In genomic region chr13:93010524-93010923, GRCm38 (mm10) we compare ENCODE assay signal across 21 mouse cellular contexts.
DNase-seq lines count a peak whose midpoint lies in the region; ATAC-seq and TF ChIP-seq lines count a peak whose summit lies in the region.
"Had no signal": no experiment of that assay in that cellular context is flagged by ENCODE, and none has a peak within 500 bp of the region (broad histone marks: within the 10 kb centered on the region; RNA-seq: fewer than 3 reads in every experiment).

No protein-coding gene starts in this region.

- H3K4me2 ChIP-seq in forebrain, embryonic 16.5 days (ENCODE audit: low read length) = no peak overlapping the region
- no peak overlapping the region for H3K4me2 ChIP-seq in forebrain, embryonic 12.5 days
- H3K4me2 ChIP-seq: midbrain, embryonic 13.5 days; neural tube, embryonic 13.5 days had no signal

- H3K4me3 ChIP-seq in forebrain, embryonic 16.5 days (replicated peaks; ENCODE audit: low read length) = no peak overlapping the region
- H3K4me3 ChIP-seq in forebrain, embryonic 12.5 days (replicated peaks) = no peak overlapping the region
- no peak overlapping the region for H3K4me3 ChIP-seq in layer of hippocampus, adult 2 months
- H3K4me3 ChIP-seq: forebrain, embryonic 10.5 days; hindbrain, embryonic 10.5 days; midbrain, embryonic 13.5 days; neural tube, embryonic 13.5 days had no signal

- WGBS in forebrain, embryonic 16.5 days = 88% methylated on average over 7 of the region's 7 CpGs
- 90% methylated on average over 7 of the region's 7 CpGs for WGBS in forebrain, embryonic 12.5 days

- no peak overlapping the region; the same call in 1 of the 2 replicates for H3K27ac ChIP-seq in forebrain, embryonic 16.5 days (ENCODE audit: low read length)
- H3K27ac ChIP-seq in forebrain, embryonic 12.5 days = no peak overlapping the region
- H3K27ac ChIP-seq in layer of hippocampus, adult 2 months = peak overlapping the region; percentile 81
- H3K27ac ChIP-seq: forebrain, embryonic 10.5 days; hindbrain, embryonic 10.5 days; midbrain, embryonic 13.5 days; neural tube, embryonic 13.5 days had no signal

- DNase-seq in layer of hippocampus, adult 2 months (ENCODE audit: low spot score in 2 of 2) = peak in 1 of 2 experiments; percentile 65
- no peak for DNase-seq in layer of hippocampus, adult 8-10 months (ENCODE audit: low spot score in 2 of 2)
- DNase-seq in right cerebral cortex, adult 2 months (ENCODE audit: low spot score in 2 of 2) = peak; percentile 63 to 70
- DNase-seq in right cerebral cortex, postnatal 14 days = no peak
- DNase-seq in kidney, postnatal 25 days = no peak
- DNase-seq: adrenal gland, postnatal 14 days; cerebellum, adult 11-12 months; cerebellum, postnatal 14 days; gastrocnemius, postnatal 36 days; kidney, adult 9 months; kidney, postnatal 36 days; liver; thymus, postnatal 14 days had no signal

- no peak overlapping the region for H3K9ac ChIP-seq in forebrain, embryonic 16.5 days (replicated peaks; ENCODE audit: low read depth, low read length)
- no peak overlapping the region for H3K9ac ChIP-seq in forebrain, embryonic 12.5 days
- H3K9ac ChIP-seq: midbrain, embryonic 13.5 days; neural tube, embryonic 13.5 days had no signal

- no peaks in the 10 kb centered on the region for H3K27me3 ChIP-seq in forebrain, embryonic 16.5 days (replicated peaks; ENCODE audit: control insufficient read depth, insufficient read depth, low read length)
- no peaks in the 10 kb centered on the region for H3K27me3 ChIP-seq in forebrain, embryonic 12.5 days
- H3K27me3 ChIP-seq: midbrain, embryonic 13.5 days; neural tube, embryonic 13.5 days had no signal

- H3K36me3 ChIP-seq in forebrain, embryonic 16.5 days (ENCODE audit: control insufficient read depth, insufficient read depth) = no peaks in the 10 kb centered on the region
- no peaks in the 10 kb centered on the region for H3K36me3 ChIP-seq in forebrain, embryonic 12.5 days (replicated peaks)
- H3K36me3 ChIP-seq: forebrain, embryonic 10.5 days; G1E; hindbrain, embryonic 10.5 days; midbrain, embryonic 13.5 days; neural tube, embryonic 13.5 days had no signal

- no peaks in the 10 kb centered on the region for H3K9me3 ChIP-seq in forebrain, embryonic 16.5 days (ENCODE audit: control insufficient read depth, low read length)
- no peaks in the 10 kb centered on the region for H3K9me3 ChIP-seq in forebrain, embryonic 12.5 days
- H3K9me3 ChIP-seq: forebrain, embryonic 10.5 days; G1E; hindbrain, embryonic 10.5 days; midbrain, embryonic 13.5 days; neural tube, embryonic 13.5 days had no signal

- peak; percentile 28; the same call in 1 of the 2 replicates for ATAC-seq in forebrain, embryonic 16.5 days
- ATAC-seq in forebrain, embryonic 12.5 days (ENCODE audit: low FRiP score) = no peak
- ATAC-seq: lung, postnatal 0 days; midbrain, embryonic 13.5 days had no signal

- TF ChIP-seq CTCF in layer of hippocampus, adult 2 months (conservative IDR thresholded peaks at IDR 0.05) = no peak

- no peaks in the 10 kb centered on the region for H3K4me1 ChIP-seq in forebrain, embryonic 16.5 days (replicated peaks; ENCODE audit: control insufficient read depth, insufficient read depth, low read length)
- H3K4me1 ChIP-seq in forebrain, embryonic 12.5 days = no peaks in the 10 kb centered on the region
- H3K4me1 ChIP-seq: forebrain, embryonic 10.5 days; hindbrain, embryonic 10.5 days; midbrain, embryonic 13.5 days; neural tube, embryonic 13.5 days had no signal

Comparison
In these comparisons a context has a peak if more than half of its experiments do, and no peak if none do; other contexts are left out.
1. DNase-seq: peak in right cerebral cortex, adult 2 months (2 of 2); none in layer of hippocampus, adult 8-10 months (0 of 2), right cerebral cortex, postnatal 14 days (single experiment) and kidney, postnatal 25 days (0 of 2).